Mouse (Mus musculus): ENCODE data around the gene Stk25.
"Not testable (repeated sequence)": the region's sequence is repeated elsewhere in the genome, so short reads cannot be mapped to it uniquely, and the experiment has no call there.

Gene Stk25

DNA sequence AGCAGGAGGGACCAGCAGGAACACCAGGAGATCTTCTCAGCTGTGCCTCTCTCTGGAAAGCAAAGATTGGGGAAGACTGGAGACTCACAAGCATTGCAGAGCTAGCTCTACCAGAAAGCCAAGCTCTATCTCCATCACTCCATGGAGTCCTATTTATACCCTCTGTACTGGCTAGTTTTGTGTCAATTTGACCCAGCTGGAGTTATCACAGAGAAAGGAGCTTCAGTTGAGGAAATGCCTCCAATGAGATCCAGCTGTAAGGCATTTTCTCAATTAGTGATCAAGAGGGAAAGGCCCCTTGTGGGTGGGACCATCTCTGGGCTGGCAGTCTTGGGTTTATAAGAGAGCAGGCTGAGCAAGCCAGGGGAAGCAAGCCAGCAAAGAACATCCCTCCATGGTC lies at the start of gene Stk25:
Stk25 (minus strand) TSS at position 101 of the 400 bp plus-strand sequence.
- DNase-seq = not testable (repeated sequence)

DNA sequence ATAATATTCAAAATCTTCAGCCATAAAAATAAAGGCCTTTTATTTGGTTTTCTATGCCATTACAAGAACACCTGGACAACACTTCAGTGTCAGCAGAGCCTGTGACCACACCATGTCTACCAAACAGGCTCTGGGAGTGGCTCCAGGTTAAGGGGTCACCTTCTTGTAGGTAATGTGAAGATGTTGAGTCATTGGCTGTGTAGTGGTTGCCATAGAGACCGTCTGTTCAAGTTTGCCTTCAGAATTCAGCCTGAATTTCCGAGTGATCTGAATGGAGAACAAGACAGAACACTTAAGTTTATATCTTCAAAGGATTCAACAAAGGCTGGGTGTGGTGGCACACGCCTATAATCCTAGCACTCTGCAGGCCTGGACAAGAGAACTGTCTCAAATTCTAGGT lies 46.9 kb upstream of the Stk25 start:
- DNase-seq = no peak

- DNase-seq = no peak
These were observed 45.9 kb upstream of the Stk25 start for GRCm38 (mm10) chr1:93704341-93704740.

- no peak for DNase-seq
These were observed 45.1 kb upstream of the Stk25 start for GRCm38 (mm10) chr1:93703472-93704048.

- no peak for DNase-seq
These were observed 43.6 kb upstream of the Stk25 start for GRCm38 (mm10) chr1:93702106-93702505.

- no peak for DNase-seq
These were observed 40.7 kb upstream of the Stk25 start for GRCm38 (mm10) chr1:93699159-93699558.

DNA sequence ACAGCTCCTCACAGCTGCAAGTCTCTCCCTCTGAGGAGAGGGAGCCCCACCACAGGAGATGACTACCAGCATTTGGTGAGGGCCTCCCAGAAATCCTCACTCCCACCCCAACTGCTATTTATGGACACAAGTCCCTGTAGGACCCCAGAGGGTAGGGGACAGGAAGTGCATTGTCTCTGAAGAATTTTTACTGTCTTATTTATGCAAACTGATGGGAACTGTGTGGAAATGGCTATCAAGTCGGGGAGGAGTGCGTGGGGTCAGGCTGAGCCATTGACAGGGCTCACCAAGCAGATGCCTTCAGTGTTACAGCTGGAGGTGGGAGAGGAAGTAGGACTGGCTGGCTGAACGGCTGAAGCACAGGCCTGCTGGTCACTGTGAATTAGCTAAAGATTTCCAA lies 38.9 kb upstream of the Stk25 start:
- DNase-seq = peak; percentile 44

DNA sequence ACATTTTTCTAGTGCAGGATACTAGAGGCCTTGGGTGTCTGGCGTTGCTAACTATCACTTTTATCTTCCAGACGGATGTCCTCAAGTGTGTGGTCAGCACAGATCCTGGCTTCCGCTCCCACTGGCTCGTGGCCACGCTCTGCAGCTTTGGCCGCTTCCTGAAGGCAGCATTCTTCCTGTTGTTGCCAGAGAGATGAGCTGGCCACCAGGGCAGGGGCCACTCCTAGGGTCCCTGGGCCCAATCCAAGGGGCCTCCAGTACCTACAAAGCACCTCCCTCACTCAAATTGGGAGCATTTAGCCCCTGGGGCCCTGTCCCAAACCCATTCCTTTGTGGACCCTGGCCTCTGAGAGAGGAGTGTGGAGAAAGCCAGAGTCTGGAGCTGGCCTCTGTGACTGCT lies 36.5 kb upstream of the Stk25 start:
- peak; percentile 77 for DNase-seq

GRCm38 (mm10) chr1:93693943-93694342 lies 35.5 kb upstream of the Stk25 start:
- peak; percentile 71 for DNase-seq

DNA sequence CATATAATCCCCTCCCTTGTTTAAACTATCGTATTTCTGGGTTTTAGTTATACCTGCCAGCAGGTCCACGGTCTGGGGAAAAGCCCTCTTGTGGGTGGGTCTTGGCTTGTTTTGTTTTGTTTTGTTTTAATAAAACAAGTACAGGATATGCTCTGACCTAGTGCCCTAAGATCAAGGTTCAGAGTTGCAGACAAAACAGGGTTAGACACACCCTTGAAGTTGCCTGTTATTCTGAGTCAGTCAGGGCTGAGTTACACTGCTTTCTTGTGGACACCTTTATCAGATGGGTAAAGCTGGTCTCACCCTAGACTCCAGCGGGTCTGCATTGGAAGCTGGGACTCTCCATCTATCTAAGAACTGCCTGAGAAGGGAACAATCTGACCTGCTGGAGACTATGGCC lies 35.0 kb upstream of the Stk25 start:
- DNase-seq = peak; percentile 77

DNA sequence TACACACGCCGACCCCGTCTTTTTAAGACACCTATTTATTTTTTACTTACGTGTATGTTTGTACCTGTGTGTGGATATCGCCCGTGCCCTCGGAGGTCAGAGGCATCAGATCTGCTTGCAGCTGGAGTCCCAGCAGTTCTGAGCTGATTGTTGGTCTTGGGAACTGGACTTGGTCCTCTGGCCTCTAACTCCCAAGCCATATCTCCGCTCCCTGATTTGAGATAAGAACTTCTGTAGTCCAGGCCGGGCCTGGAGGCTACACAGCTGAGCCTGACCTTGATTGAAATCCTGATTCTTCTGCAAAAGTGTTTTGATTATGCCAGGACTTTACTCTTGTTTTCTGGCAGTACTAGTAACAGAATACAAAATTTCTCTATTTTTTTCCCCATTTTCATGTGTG lies 34.3 kb upstream of the Stk25 start:
- DNase-seq = no peak

DNA sequence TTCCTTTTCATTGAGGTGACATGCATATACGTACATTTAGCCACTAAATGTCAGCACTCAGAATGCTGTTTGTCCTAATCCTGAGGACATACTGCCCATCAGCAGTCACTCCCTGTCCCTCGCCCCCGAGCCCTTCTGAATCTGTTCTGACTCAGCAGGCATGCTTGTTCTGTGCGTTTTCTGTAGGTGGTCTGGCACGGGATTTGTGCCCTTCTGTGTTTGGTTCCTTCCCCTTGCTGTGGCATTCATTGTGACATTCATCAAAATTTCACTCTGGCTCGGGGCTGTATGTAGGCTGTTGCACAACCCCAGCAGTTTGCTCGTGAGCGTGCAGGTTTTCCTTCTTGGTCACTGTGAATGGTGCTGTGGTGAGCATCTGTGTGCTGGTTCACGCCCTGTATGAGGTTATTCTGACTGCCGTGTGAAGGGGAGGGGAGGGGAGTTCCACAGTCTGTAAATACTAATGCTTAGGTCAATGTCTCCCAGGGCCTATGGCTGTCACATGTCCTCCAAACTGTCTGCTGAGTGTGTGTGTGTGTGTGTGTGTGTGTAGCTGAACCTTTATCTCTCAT lies 33.4 kb upstream of the Stk25 start:
- DNase-seq = no peak

DNA sequence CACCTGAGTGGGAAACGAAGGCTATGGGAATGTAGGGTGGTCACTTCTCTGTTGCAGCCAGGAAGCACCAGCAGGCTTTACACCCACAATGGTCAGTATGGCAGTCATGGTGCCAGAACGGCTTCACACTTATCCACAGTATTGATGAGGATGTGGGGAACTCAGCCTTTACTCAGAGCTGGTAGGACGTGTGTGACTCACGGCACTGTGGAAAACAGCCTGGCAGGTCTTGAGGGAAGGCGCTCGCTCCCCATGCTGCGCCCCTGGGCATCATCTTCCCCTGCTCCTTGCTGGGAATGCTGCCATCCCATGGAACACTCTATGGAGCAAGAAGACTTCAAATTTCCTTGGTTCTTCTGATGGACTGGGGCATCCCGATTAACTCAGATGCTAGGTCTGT lies 32.6 kb upstream of the Stk25 start:
- DNase-seq = no peak

- DNase-seq = no peak
These were observed 31.5 kb upstream of the Stk25 start for GRCm38 (mm10) chr1:93689901-93690496.

- peak; percentile 46 for DNase-seq
These were observed 29.7 kb upstream of the Stk25 start for GRCm38 (mm10) chr1:93688154-93688553.

DNA sequence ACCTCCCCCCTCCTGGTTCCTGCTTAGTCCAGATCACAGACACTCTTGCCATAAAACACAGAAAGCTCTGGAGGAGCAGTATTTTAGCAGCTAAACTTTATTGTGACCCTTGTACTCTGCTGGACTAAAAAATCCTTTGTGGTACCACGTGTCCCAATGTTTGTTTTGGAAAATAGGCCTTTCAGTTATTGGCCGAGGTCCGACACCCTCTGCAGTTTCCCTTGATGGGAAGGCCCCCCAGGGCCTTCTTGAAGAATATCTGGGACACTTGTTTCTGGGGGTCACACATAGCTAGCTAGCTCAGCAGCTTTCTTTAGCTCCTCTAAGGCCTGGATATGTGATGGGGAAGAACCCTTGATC lies 28.5 kb upstream of the Stk25 start:
- peak; percentile 75 for DNase-seq

DNA sequence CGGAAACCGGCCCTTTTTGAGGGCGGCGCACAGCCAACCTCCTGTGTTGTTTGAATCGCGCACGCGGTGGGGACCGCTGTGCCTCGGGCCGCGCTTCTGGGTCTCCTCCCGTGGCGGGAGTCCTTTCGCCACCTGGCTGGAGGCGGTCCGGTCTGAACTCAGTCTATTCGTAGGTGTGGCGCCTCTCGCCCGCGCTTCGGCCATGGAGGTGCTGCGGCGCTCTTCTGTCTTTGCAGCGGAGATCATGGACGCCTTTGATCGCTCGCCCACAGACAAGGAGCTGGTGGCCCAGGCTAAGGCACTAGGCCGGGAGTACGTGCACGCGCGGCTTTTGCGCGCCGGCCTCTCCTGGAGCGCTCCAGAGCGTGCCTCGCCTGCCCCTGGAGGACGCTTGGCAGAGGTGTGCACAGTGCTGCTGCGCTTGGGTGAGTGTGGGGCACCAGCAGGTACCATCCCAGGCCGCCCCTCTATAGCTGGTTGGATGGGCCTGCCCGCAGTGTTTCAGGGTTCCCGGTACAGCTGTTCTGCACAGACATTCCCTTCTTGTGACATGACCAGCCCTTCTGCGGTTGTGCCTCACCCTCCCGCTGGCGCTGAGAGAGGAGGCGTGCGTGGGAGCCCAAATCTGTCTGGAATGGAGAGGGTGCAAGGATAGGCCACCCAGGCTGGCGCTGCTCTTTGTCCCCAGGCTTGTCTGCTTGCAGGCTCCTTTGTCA lies 27.9 kb upstream of the Stk25 start:
- DNase-seq = peak; percentile 71

- DNase-seq = peak; percentile 88
These were observed 27.2 kb upstream of the Stk25 start, which contains the start of gene Bok for GRCm38 (mm10) chr1:93685401-93686244. TSS of gene Bok (plus strand) at chr1:93685660.

GRCm38 (mm10) chr1:93679889-93680568 lies 21.6 kb upstream of the Stk25 start:
- DNase-seq = peak; percentile 47

- no peak for DNase-seq
These were observed 19.9 kb upstream of the Stk25 start for GRCm38 (mm10) chr1:93678386-93678785.

- no peak for DNase-seq
These were observed 14.2 kb upstream of the Stk25 start for GRCm38 (mm10) chr1:93672682-93673081.

GRCm38 (mm10) chr1:93669941-93670340 lies 11.5 kb upstream of the Stk25 start:
- no peak for DNase-seq
